Mouse (Mus musculus) kidney, adult 2 months (tissue): ENCODE data around the gene Snapc5. TPM values are rescaled to one million over a fixed set of nuclear protein-coding genes. Genes with fewer than 3 reads are reported as not detected.

ENCODE experiments used
- DNase-seq: peaks from one replicate; pipeline ENCODE4 v3.0.0; 2021
- H3K27ac ChIP-seq: fragments of 200-500 bp; 2 replicates; pipeline ENCODE4 v1.5.1; 2012; ENCODE audit warnings: low read depth, low read length, control low read depth, inconsistent platforms; ENCODE audit not compliant: insufficient read depth
- H3K27me3 ChIP-seq: fragments of 200-500 bp; replicated peaks from 2 replicates; pipeline ENCODE4 v1.6.1; 2012; ENCODE audit warnings: mild to moderate bottlenecking, moderate library complexity, low read length, inconsistent platforms; ENCODE audit not compliant: control insufficient read depth, insufficient read depth
- H3K36me3 ChIP-seq: fragments of 200-500 bp; 2 replicates; pipeline ENCODE4 v1.6.1; 2012; ENCODE audit warnings: mild to moderate bottlenecking, moderate library complexity, low read length, inconsistent platforms; ENCODE audit not compliant: control insufficient read depth, insufficient read depth
- H3K4me1 ChIP-seq: fragments of 200-500 bp; 2 replicates; pipeline ENCODE4 v1.6.1; 2011; ENCODE audit warnings: low read length; ENCODE audit not compliant: control insufficient read depth, insufficient read depth
- H3K4me3 ChIP-seq: fragments of 200-500 bp; 2 replicates; pipeline ENCODE4 v1.5.1; 2011; ENCODE audit warnings: mild to moderate bottlenecking, low read depth, low read length, control low read depth; ENCODE audit not compliant: insufficient read depth
- CTCF ChIP-seq: fragments of 200-500 bp; conservative IDR thresholded peaks from 2 replicates; pipeline ENCODE4 v1.5.1; 2011; ENCODE audit warnings: low read depth, mild to moderate bottlenecking, control low read depth, low read length, moderate library complexity, mixed read lengths; ENCODE audit not compliant: insufficient read depth, insufficient read length
- POLR2A ChIP-seq: fragments of 200-500 bp; IDR thresholded peaks from one replicate; pipeline ENCODE4 v1.6.1; 2011; ENCODE audit warnings: low read depth, low read length, control low read depth
- WGBS: fragments of 180-500 bp; shearing (Covaris S2); methylation state at CpG from one replicate; pipeline ENCODE4 v1.1.7; 2018; 5-methylcytosine and 5-hydroxymethylcytosine counted together
- polyA plus RNA-seq: library from polyadenylated mRNA; depleted of rRNA; stranded (reverse); fragments of >200 nt; gene quantifications from 2 replicates; pipeline ENCODE4 v1.2.3, GENCODE M21; 2012

Gene Snapc5
- polyA plus RNA-seq, 1 experiment = 24.9 TPM

DNA sequence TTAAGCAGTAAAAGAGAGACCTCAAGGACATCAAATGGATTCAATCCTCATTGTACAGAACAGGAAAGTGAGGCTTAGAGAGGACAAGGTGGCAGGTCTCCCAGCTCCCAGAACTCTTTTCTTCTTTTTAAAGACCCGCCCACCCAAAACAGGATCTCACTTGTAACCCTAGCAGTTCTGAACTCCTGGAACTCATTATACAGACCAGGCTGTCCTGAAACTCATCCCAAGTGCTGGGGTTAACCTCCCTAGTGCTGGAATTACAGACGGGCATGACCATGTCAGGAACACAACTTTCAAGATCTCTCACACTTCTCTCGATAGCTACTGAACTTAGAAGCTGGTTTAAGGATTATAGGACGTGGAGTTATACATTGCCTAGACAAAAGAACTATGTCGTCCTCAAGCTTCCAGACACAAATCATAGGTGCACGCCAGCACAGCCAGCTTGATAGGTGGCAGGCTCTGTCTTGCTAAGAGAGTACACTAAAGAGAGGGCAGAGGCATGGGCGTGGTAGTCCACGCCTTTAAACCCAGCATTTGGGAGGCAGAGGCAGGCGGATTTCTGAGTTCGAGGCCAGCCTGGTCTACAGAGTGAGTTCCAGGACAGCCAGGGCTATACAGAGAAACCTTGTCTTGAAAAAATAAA, 40.8 kb downstream of the Snapc5 start:
- Histone ChIP-seq H3K4me1 (peaks cover 10% of the 10 kb centered on the region; the same call in 1 of the 2 replicates), H3K36me3 (no peaks in the 10 kb centered on the region), H3K4me3 (no peak overlapping the region), H3K27me3 (no peaks in the 10 kb centered on the region), H3K27ac (no peak overlapping the region)
- TF ChIP-seq CTCF (no peak), POLR2A (no peak)
- DNase-seq = no peak
- 75% methylated on average over 10 of the region's 10 CpGs for WGBS

DNA sequence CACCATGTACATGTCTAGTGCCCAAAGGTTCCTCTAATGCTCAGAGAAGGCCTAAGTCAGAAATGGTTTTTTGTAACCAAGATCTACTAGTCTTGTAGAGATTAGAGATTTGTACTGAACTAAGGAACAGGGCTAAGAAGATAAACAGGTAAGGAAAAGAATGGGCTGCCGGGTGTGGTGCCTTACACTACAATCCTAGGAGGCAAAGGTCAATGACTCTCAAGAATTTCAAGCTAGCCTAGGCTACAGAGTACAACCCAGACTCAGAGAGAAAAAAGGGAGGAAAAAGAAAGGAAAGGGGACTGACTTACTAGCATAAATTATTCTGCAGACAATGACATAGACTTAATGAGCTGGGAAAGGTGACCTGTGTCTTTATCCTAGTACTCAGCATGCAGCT, 41.5 kb downstream of the Snapc5 start:
- DNase-seq = no peak
- no peaks in the 10 kb centered on the region for H3K36me3 ChIP-seq
- TF ChIP-seq POLR2A (no peak), CTCF (no peak)
- H3K4me3 ChIP-seq = no peak overlapping the region
- no peak overlapping the region for H3K27ac ChIP-seq
- peaks cover 10% of the 10 kb centered on the region; the same call in 1 of the 2 replicates for H3K4me1 ChIP-seq
- H3K27me3 ChIP-seq = no peaks in the 10 kb centered on the region
- WGBS = 44% methylated on average over 1 of the region's 1 CpGs

DNA sequence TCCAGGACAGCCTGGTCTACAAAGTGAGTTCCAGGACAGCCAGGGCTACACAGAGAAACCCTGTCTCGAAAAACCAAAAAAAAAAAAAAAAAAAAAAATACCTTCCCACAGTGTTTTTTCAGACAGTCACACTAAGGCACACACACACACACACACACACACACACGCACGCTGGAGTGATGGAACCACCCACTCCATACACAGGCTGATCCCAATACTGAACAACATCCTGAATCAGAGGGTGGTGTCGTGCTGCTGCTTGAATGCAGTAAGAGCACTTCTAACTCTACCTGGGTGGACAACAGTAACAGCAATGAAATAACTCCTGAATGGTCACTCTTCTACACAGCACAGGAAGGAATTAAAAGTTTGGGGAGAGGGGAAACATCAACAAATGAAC, 42.4 kb downstream of the Snapc5 start:
- Histone ChIP-seq H3K4me3 (no peak overlapping the region), H3K27ac (no peak overlapping the region), H3K4me1 (peaks cover 10% of the 10 kb centered on the region; the same call in 1 of the 2 replicates), H3K36me3 (no peaks in the 10 kb centered on the region), H3K27me3 (no peaks in the 10 kb centered on the region)
- TF ChIP-seq CTCF (no peak), POLR2A (no peak)
- WGBS = 81% methylated on average over 4 of the region's 4 CpGs
- no peak for DNase-seq

DNA sequence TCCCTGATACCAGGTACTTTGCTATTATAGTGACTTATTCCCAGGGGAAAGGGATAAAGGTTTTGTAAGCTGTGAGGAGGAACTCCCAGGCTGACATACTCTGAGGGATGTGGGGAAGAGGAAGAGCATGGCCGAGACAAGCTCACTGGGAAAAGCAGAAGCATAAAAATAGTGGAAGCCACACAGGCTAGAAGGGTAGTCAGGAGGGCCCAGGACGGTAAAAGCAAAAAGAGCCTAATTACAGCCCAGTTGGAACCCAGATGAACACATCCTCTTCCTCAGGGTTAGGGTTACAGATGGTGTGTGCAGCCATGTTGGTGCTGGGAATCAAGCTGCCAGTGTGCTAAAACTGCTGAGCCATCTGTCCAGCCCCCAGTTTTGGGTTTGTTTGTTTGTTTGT, 43.0 kb downstream of the Snapc5 start:
- WGBS = 71% methylated on average over 2 of the region's 2 CpGs
- Histone ChIP-seq H3K36me3 (no peaks in the 10 kb centered on the region), H3K27ac (no peak overlapping the region), H3K4me3 (no peak overlapping the region), H3K4me1 (peaks cover 10% of the 10 kb centered on the region; the same call in 1 of the 2 replicates), H3K27me3 (no peaks in the 10 kb centered on the region)
- no peak for DNase-seq
- no peak for TF ChIP-seq CTCF
- TF ChIP-seq POLR2A = no peak

DNA sequence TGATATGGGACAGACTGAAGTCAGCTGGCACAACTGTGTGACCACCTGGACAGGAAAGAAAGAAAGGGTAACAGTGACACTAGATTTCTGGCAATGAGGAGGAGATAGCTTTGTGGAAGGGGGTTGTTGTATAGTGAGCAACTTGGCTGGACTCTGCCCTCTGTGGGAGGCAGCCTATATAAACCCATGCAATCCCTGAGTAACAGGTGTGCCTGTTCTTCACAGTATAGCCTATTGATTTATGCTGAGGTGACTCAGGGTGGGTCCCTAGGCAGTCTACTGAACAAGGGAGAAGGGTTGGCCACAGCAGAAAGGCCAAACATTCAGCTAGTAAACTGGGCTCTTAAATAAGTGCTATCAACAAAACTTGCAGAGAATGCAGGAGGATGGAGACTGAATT, 46.7 kb downstream of the Snapc5 start:
- TF ChIP-seq CTCF = no peak
- TF ChIP-seq POLR2A = no peak
- Histone ChIP-seq H3K27ac (no peak overlapping the region), H3K4me3 (no peak overlapping the region)

DNA sequence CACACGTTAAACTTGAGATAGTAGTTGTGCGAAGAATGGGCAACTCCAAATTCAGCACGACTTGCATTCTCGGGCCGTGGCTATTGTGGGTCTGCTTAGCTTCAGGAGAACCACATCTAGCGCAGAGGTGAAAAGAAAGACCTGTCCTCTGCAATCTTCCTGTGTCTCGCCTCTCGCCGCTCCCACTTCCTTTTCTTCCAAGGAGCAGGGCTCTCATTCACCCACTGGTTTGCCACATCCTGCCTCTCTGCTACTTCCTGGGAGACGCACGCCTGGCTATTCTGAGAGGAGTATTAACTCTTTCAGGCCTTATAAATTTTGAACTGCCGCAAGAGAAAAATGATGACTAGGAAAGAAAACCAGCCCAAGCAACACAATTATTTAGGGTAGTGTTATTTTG, 48.7 kb downstream of the Snapc5 start:
- Histone ChIP-seq H3K4me1 (peaks cover 6% of the 10 kb centered on the region; the same call in 1 of the 2 replicates), H3K27me3 (no peaks in the 10 kb centered on the region), H3K4me3 (no peak overlapping the region), H3K27ac (no peak overlapping the region), H3K36me3 (no peaks in the 10 kb centered on the region)
- 71% methylated on average over 12 of the region's 12 CpGs for WGBS
- TF ChIP-seq CTCF (no peak), POLR2A (no peak)
- DNase-seq = no peak

More for the DNA sequence above, 46.7 kb downstream of the Snapc5 start:
- Histone ChIP-seq H3K36me3 (no peaks in the 10 kb centered on the region), H3K27me3 (no peaks in the 10 kb centered on the region), H3K4me1 (peaks cover 11% of the 10 kb centered on the region; the same call in 1 of the 2 replicates)
- DNase-seq = no peak

DNA sequence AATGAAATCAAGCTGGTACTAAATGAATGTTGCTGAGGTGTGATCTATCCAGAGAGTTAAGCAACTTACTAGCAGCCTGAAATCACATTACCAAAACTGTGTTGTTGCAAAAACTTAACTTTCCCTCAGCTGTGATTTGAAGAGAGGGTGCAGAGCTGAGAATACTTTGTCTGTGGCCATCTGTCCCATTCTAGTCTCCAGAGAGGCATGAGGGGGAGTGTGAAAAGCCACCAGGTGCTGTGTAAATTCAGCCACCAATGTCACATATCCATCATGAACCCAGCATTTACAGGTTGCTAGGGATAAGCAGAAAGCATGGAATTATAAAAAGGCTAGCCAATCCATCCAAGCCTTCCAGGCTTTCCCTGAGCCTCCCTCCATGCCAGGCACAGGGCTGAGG, 49.9 kb downstream of the Snapc5 start:
- no peak for TF ChIP-seq CTCF
- Histone ChIP-seq H3K27me3 (no peaks in the 10 kb centered on the region), H3K27ac (no peak overlapping the region), H3K36me3 (no peaks in the 10 kb centered on the region), H3K4me1 (peaks cover 13% of the 10 kb centered on the region), H3K4me3 (no peak overlapping the region)
- no peak for DNase-seq
